Mouse (Mus musculus) CD4-positive, CD25-positive, alpha-beta regulatory T cell, adult 4 months (primary cell): Measurements from ENCODE around the gene Rab32. TPM values are rescaled to one million over a fixed set of nuclear protein-coding genes. Genes with fewer than 3 reads are reported as not detected.
"Not testable (repeated sequence)": the region's sequence is repeated elsewhere in the genome, so short reads cannot be mapped to it uniquely, and the experiment has no call there.

ENCODE experiments used
- ATAC-seq: one replicate; pipeline ENCODE4 v1.8.0; 2017
- polyA plus RNA-seq, 2 experiments: library from polyadenylated mRNA; unstranded; fragments of 100-300 nt; shearing (Covaris generic); gene quantifications; one replicate each; pipeline ENCODE4 v1.2.1; 2017

Gene Rab32
- 1 to 10 TPM; 4.6 to 4.8 TPM for polyA plus RNA-seq

DNA sequence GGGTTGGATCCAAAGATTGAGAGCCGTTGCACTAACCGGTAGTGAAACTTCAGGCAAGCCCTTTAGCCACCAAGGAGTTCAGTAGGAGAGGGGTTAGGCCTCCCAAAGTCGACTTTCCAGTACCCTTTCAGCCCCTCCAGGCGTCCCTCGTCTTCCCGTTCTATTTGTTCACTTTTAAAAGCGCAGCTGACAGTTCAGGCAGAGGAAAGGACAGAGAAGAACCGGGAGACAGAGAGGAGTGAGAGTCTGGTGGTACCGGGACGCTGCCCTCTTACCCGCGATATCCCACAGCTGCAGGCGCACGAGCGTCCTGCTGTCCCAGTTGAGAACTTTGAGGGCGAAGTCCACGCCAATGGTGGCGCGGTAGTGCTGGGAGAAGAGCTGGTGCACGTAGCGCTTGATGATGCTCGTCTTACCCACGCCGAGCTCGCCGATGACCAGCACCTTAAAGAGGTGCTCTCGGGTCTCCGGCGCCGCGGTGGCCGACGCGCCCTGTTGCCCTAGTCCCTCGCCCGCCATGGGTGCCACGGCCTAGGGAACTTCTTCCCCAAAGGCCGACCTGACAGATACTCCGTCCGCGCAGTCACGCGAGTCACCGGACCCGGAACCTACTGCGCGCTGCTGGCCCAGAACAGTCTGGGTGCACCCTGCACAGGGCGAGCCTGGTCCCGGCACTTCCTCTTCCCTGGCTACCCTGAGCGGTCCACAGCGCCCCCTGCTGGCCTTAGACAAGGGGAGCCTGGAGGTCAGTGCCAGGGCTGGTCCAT lies at the start of gene Rab32:
Gene Rab32 (minus strand): TSS at position 696 of the 767 bp plus-strand sequence.
- peak; percentile 88 for ATAC-seq

DNA sequence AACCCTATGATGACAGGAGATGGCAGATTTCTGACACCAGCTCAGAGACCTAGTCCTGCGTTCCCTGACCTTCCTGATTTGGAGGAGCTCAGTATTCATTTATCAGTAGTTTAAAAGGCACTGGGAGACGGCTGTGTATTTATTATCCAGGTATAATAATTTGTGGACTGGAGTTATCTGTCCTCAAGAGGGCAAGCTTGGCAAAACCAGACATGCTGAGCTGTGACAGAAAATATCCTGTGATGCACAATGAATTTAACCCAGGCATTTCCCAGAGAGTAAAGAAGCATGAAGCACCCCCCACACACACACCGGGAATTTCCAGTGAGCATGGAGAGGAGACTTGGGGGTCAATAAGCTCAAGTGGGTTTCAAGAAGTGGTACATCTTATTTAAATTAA lies 42.7 kb upstream of the Rab32 start:
- ATAC-seq, result no peak

DNA sequence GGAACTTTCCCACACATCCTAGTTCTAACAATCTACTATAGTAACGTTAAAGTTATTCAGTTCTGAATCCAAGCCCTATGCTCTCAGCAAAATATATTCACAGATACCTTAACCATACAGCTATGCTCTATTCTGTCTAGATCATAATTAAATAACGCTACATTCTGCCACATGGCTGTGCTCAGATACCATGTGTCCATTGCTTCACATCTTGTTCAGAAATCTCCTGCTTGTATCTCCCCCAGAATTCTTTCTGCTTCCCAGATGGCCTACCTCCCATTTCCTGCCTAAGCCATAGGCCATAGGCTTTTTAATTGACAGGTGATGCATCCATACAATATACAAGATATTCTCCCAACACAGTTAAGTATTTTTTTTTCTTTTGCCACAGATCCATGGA lies 39.4 kb upstream of the Rab32 start:
- not testable (repeated sequence) for ATAC-seq

DNA sequence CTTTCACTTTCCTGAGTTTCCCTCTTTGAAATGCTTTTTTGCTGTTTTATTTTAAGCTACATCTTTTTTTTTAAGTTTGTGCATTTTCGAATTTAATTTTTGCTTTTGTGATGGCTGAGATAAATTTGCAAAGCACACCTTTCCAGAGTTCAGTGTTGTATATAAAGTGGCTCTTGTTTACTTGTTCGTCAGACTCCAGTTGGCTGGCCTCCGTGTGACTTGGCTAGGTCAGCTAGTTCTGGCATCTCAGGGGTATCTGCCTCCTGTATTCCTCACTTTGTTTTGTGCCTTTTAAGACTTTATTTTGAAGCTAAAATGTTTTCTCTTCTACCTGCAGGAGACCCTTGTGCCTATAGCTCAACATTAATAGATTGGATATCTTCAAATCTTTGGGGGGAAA lies 22.7 kb upstream of the Rab32 start:
- ATAC-seq, result no peak

DNA sequence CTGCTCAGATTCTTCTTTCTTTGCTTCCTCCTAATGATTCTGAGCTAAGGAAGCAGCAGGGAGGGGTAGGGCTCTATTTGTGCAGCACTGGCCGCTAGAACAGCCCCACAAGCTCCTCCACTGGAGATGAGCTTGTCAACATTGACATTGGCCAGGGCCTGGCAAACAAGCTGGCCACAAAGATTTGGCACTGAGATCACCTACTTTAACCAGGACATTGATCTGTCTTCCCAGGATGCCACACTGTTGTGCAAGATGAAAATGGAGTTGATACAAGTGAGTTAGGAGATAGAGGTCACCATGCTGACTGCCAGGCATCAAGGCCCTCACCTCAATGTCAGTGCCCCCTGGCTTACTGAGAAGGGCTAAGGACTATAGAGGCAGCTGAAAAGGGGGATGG lies 21.8 kb upstream of the Rab32 start:
- ATAC-seq, result no peak

DNA sequence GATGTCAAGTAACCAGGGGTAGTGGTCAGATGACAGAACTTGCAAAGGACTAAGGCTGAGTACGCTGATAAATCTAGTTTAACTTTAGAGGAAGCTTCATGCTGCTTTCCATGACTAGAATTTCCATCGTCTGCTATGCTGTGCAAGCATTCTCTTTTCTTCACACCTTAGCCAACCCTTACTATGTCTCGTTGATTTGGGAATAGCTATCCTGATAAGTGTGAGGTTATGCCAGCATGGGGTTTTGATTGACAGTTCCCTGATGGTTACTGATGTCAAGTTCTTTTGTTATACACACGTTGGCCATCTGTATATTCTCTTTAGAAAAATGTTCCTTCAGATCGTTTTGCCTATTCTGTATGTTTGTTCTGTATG lies 259 bp upstream of the Rab32 start:
- ATAC-seq, result peak; percentile 30

DNA sequence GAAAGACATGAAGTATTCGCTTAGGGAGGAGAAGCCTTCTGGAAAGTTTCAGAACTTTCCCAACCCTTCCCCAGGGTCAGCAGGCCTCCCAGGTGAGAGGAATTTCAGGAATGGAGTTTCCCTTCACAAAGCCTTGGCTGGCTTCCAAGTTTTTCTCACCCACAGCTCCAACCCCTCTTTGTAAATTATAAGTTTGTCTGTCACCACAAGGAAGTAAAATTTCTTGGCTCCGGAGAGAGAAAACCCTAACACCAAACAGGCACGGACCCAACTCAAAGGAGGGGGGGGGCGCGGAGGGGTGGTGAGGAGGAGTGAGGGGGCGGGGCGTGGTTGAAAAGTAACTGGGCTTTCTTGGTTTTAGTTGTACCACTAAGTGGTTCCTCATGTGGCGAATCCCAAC lies 980 bp downstream of the Rab32 start:
- ATAC-seq, result peak; percentile 19

DNA sequence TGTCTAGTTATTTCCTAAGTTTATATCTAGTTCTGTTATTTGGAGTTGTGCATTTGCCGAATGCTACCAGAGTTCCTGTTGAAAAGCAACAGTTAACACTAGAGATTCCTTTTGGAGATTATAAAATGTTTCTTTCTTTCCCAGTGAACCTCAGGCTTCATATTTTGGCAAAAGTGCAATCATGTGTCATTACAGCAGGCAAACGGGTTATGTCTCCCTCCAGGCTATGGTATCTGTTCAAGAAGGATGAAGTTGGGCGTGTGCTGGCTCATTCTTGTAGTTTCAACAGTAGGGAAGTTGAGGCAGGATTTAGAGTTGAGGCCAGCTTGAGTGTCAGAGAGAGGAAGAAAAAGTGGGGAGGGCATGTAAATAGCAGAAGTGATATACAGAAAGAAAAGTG lies 2.4 kb downstream of the Rab32 start:
- ATAC-seq, result no peak

DNA sequence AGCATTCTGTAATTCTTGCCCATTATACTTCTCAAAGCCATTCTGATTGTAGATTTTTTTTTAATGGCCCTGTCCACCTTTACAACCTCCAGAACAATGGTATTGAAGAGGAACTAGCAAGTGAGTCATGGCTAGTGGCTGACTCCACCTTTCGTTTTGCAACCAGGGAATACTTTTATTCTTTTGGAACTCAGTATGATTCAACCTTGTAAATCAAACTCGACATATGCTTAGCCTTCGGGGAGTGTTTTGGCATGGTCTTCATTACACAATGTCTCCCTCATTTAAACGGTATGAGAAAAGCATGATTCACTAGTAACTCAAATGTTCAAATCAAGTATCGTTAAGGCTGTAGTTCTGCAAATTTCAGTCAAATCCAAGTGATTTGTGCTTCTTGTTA lies 2.8 kb downstream of the Rab32 start:
- ATAC-seq, result no peak

DNA sequence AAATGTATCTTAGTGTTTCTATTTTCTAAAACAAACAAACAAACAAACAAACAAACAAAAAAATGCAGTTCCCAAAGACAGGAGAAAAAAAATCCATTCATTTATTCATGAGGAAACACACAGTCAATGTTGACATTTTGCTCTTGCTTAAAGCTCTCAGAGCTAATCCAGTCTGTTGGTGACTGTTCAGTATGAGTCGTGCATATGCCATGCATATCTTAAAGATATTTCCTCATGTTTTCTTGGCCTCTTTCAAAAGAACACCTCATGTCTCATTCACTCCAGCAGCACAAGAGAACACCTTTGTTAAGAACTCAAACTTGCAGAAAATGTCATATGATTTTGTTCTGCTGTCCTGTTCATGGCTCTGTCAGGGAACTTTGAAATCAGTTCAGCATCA lies 7.9 kb downstream of the Rab32 start:
- ATAC-seq, result no peak

DNA sequence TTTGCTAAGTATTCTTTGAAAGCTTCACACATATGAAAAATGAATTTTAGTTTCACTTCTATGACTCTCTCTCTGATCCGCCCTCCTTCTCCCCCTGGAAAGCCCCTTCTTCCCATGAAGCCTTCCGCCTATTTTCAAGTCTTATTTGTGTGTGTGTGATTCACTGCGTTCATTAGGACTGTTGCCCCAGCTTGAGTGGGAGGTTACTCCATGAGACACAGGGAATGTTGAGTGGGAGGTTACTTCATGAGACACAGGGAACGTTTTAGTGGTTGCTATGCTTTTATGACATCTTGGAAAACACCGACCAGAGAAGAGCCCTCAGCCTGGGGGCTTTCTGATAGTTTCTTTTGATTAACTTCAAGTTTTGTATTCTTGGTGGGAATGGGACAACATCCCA lies 11.4 kb downstream of the Rab32 start:
- no peak for ATAC-seq

DNA sequence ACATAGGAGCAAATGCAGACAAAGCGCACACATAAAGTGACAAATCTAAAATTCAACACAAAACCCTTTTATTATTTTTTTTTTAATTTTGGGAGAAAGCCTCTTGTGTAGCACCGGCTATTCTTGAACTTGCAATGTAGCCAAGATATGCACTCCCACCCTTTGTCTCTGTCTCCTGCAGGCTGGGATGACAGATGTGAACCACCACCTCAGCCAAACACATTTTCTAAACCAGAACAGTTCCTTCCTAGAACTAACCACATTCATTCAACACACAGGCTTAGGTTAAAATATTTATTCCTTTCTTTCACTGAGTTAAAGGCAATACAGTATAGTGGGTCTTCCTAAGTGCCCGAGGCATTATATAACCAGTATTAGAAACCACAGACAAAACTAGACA lies 13.1 kb downstream of the Rab32 start:
- ATAC-seq, result no peak

Other genes starting within 250 kb of the Rab32 start
- under 1 TPM in 1 of 2 experiments, not detected in 1; 0.20 TPM for gene Adgb, start 85.9 kb downstream of the Rab32 start, polyA plus RNA-seq
- gene Gm10944, start 123.1 kb upstream of the Rab32 start, polyA plus RNA-seq, result not detected